Mouse (Mus musculus): ENCODE data around the gene Tnf.

Gene Tnf

DNA sequence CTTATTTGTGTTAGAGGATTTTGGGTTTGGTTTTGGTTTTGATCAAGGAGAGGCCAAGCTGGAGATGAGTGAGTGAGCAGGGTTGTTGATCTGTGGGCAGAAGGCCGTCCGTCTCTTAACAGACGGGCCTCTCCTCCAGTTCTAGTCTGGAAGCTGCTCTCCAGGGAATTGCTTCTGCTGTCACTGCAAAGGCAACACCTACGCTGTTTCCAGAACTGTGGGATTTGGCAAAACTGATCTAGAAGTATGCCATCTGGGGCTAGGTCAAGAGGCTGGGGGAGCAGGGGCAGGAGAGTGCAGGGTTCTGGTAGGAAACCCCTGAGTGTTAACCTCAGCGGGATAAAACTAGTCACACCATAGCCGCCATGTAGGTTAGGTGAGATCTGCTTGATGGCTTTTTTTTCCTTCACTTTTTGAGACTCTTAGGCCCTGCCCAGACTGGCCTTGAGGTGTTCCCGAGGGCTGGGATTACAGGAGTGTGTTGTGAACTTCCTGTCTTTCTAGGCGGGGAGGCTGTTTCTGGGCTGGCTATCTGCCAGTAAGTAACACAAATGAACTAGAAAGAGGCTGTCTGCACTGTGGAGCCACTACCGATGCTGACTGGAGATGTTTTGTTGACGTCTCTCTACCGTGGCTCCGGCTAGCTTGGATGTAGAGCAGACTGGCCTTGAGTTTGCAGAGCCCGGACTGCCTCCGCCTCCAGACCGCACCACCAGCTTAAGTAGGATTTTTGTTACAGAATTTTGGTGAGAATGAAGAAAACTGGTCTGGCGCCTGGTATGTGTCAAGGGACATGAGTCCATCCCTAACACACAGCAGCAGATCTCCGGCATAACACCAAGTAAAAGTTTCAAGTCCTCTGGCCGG, 31.5 kb upstream of the Tnf start, which contains the start of gene Atp6v1g2:
Atp6v1g2 (plus strand) TSS at position 547 of the 867 bp plus-strand sequence.
- no peak for DNase-seq (ENCODE audit: low spot score)

DNA sequence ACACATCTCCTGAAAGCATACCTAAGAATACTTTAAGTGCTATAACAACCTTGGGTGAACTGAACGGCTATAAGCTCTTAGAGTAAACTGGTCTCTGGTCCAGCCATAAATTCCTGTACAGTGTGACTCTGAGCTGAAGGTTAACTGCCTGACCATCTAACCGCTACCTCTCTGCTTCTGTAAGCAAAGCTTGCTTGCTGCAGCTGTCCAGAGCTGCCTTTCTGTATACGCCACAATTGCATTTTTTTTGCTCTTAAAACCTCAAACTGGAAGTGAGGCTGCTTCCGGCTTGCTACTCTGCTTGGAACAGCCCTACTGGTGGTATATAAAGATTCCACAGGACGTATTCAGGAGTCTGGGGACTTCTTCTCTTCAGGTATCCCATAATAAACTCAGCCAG, 30.9 kb upstream of the Tnf start:
- no peak for DNase-seq (ENCODE audit: low spot score)

DNA sequence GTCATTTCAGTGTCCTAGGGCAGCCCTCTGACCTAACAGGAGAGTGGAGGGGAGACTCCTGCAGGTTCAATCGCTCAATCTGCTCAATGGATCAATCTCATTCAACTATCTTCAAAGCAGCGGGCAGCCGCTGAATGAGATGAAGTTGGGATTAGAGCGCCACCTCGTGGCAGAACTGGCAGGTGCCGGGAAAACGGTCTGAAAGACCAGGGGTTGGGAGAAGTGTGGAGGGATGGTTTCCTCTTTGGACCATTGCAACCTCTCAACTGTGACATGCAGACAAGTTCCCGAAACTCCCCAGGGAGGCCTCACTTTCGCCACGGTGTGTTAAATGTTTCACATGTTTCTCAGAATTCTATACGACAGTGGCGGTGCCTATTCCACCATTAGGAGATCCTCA, 30.2 kb upstream of the Tnf start:
- DNase-seq (ENCODE audit: low spot score), result peak; percentile 60

DNA sequence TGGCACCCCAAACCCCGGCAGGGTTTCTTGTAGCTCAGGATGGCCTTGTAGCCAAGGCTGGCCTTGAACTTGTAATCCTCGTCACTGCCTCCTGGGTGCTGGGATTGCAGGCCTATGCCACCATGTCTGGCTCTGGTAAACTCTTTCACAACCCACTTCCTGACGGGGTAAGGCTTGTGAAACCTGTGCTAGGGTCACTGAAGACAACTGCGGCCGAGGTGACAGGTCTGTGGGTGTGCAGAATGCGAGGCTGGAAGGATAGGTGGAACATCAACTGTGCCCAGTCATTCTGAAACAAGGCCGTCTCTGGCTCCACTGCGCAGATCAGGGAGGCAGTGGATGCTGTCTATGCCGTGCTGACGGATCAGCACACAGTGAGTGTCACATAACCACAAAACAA, 29.2 kb upstream of the Tnf start:
- DNase-seq (ENCODE audit: low spot score), result no peak

DNA sequence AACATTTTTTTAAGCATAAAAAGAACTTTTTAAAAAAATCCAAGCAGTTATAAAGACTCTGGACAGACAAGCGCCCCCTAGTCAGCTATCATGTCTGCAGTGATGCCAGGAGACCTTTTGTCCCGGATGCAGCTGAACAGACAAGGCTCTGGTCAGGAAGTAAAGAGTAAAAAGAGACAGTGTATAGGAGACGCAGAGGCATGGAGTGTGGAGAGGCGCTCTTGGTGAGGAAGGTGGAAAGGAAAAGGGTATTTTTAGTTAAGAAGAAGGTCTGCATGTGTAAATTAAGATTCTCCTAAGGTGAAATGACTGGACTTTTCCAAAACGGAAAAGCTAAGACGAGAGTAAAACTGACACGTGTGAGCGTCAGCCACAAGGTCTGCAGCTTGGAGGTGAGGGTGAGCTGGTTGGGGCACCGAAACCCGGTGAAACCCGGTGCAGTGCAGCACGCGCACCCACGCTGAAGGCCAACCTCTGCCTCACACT, 24.8 kb upstream of the Tnf start:
- DNase-seq (ENCODE audit: low spot score), result no peak

DNA sequence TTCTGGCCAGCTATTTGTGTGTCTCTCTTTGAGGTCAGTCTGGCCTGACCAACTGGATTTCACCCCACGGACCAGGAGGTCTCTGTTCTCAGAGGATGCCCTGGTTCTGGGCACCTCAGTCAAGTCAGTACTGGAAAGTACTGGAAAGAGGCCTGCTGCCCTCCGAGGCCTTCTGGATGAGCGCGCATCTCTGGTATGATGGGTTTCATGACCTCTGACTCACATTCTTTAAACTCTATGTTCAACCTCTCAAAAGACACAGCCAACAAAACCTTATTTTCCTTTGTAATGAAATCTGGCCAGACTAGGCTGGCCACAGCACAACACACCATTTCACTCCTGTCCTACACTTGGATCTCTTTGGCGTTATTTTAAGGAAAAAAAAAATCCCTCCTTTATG, 23.6 kb upstream of the Tnf start:
- no peak for DNase-seq (ENCODE audit: low spot score)

DNA sequence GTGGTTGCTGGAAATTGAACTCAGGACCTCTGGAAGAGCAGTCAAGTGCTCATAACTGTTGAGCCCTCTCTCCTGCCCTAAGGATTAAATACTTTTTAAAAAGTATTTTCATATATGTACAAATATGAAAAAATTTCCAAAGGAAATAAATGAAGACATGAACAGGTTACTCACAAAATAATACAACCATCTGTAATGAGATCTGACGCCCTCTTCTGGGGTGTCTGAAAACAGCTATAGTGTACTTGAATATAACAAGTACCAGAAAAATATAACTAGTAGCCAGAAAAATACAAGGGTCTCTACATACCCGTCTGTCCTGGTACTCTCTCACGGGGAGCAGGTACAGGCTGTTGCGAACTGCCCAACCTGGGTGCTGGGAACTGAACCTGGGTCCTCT, 22.8 kb upstream of the Tnf start:
- DNase-seq (ENCODE audit: low spot score), result no peak

DNA sequence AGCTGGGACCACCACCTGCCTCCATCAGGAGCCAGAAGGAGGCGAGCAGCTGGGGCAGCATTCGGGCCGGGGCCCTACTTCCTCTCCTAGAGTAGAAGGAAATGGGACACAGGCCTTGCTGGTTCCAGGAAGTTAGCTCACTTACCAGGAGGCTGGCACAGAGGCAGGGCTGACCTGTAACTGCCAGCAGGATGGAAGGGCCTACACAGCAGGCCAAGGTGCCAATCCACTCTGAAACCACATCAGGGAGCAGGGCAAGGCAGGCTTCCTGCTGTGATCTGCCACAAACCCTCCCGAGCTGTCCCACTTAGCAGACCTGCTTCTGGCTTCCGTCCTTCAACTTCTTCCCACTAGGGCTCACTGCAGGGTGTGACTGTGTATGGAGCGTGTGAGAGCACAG, 20.5 kb upstream of the Tnf start:
- no peak for DNase-seq (ENCODE audit: low spot score)

DNA sequence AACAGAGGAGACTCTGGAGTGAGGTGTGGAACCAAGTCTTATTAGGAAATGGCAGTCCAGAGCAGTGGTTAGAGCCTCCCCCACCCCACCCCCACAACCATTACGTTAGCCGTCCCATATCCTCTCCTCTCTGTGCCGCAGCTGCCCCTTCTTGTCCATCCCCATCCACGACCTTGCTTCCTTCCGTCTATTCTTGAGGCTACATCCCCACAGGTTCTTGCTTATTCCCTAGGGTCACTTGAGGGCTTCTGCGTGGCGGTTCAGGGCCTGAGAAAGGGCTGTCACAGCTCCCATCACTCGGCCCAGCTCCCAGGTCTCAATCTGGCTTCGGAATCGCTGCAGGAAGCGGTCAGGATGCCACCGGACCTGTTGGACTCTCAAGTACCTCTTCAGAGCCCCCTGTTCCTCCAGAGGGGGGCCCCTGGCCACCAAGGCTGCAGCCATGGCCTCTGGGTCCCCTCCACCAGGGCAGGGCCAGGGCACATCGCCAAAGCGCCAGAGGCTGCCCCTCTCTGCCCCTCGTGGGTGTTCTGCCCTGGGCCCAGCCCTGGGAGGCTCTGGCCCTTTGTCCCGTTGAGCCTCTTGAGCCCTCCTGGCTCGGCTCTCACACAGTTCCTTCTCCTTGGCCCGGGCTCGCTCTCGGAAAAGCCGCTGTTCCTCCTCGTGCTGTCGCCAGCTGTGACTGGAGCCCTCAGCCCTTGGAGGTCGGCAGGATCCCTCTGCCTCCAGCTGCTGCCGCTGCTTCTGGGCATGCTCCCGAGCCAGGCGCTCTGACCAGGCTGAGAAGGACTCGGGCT, 18.5 kb upstream of the Tnf start, which contains the start of gene Gm16181:
Gm16181 (plus strand) TSS at position 679 of the 797 bp plus-strand sequence.
- DNase-seq (ENCODE audit: low spot score), result no peak

DNA sequence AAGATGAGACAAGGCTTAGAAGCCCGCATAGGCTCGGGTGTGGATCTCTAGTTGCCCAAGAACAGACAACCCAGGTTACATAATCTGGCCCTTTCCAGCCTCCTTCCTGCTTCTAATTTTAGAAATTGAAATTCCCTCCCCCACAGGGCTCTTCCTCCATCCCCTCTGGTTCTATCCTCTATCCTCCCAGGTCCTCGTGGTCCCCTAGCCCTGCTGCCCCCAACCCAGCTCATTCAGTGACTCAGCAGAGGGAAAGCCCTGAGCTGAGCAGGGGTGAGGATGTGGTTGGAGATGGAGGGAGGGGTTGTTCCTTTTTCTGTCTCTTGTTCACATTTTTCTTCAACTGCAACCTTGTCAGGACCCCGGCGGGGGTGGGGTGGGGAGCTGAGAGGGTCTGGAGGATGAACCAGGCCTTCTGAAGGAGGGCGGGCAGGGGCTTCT, 17.8 kb upstream of the Tnf start:
- DNase-seq (ENCODE audit: low spot score), result no peak

DNA sequence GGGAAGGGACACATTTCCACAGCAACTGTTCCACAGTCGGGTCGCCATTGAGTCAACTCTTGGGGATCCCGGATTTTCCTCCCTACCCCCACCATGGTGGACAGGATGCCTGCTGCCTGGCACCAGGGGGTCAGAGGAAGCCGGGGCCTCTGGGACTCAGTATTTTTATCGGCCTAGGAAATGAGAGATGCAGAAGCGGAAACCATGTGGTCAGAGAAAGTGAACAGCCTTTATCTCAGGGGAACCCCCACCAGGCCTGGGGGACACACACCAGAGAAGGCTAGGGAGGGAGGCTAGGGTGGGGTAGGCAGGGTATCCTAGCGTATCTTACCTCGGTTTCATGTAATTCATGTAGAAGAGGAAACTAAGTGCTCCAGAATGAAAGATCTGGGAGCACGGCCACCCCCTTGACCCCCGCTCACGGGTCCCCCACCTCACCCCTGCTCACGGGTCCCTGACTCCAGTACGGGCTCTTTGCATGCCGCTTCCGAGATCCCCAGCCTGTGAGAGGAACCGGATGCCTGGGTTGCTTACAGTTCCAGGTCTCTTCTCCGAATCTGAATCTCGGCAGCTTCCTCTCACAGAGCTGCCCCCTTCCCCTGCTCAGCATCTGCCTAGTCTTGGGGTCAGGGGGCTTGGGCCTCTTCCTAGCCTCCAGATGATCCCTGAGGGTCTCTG, 16.8 kb upstream of the Tnf start:
- DNase-seq (ENCODE audit: low spot score), result no peak

DNA sequence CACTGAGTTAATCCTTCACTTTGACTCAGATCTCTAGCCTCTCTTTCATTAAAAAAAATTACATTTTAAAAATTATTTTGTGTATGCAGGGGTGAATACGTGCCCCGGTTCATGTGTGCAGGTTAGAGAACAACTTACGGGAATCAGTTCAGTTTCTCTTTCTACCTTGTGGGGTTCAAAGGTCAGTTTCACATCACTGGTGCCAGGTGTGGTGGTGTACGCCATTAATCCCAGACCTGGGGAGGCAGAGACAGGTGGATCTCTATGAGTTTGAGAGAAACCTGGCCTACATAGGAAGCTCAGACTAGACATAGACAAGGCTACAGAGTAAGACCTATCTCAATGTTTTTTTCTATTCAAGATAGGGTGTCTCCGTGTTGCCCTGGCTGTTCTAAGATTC, 11.3 kb upstream of the Tnf start:
- DNase-seq (ENCODE audit: low spot score), result no peak

DNA sequence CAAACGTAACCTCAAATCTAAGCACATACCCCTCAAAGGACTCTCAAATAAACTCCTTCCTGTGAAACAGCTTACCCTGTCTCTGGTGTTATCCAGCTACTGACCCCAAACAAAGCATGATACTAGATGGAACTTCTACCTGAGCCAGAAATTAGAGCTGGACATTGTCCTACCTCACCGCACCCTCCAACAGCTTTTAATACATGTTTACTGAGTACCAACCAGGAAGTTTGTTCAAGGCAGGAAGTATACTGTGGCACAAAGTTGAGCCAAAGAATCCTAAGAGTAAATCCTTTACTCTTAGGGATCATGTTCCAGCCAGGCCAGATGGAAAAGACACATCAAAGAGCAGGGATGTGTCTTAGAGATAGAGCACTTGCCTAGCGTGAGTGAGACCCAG, 8.8 kb upstream of the Tnf start:
- no peak for DNase-seq (ENCODE audit: low spot score)

DNA sequence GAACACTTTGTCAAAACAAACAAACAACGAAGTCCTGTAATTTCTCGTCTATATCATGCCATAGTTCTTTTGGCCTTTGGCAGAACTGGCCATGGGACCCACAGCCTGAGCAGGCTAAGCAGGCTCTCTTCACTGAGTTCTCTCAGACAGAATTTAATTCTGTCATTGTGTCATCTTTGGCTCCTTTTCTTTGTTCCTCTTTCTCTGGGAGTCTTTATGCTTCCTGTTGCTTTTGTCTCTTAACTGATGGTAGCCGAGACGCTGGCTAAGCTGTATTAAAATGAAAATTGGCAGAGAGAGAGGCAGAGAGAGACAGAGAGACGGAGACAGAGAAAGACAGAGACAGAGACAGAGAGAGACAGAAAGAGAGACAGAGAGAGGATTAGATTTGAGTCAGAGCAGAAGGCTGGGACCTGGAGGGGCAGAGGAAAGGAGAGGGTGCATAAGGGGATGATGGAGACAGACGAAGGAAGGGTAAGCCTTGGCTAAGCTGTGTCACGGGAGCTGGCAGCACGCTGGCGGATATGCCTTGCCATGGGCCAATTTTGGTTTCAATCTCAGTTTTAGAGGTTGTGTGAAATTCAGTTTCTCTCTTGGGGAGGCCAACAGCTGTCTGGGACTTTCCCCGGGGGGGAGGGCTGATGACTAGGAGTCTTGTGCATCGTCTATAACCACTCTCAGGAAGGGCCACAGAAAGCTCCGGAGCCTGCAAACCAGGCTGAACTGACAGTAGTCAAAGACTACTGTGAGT, 8.2 kb upstream of the Tnf start:
- no peak for DNase-seq (ENCODE audit: low spot score)

DNA sequence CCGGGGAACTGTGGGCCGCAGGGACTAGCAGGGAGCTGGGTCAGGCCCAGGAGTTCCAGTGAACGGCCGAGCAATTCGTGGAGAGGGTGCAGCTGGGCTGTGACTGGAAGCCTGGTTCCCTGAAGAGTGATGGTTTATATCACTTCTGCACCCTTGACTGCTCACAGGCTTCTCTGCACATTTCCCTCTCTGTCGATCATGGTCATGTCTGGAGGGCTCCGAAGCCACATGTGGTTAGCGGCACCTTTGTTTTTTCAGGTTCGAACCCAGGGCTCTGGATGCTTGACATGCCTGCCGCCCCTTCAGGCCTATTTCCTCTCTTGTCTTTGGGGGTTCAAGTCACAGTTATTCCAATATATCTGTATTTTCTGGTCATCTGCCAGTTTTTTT, 3.6 kb upstream of the Tnf start:
- DNase-seq (ENCODE audit: low spot score), result no peak

DNA sequence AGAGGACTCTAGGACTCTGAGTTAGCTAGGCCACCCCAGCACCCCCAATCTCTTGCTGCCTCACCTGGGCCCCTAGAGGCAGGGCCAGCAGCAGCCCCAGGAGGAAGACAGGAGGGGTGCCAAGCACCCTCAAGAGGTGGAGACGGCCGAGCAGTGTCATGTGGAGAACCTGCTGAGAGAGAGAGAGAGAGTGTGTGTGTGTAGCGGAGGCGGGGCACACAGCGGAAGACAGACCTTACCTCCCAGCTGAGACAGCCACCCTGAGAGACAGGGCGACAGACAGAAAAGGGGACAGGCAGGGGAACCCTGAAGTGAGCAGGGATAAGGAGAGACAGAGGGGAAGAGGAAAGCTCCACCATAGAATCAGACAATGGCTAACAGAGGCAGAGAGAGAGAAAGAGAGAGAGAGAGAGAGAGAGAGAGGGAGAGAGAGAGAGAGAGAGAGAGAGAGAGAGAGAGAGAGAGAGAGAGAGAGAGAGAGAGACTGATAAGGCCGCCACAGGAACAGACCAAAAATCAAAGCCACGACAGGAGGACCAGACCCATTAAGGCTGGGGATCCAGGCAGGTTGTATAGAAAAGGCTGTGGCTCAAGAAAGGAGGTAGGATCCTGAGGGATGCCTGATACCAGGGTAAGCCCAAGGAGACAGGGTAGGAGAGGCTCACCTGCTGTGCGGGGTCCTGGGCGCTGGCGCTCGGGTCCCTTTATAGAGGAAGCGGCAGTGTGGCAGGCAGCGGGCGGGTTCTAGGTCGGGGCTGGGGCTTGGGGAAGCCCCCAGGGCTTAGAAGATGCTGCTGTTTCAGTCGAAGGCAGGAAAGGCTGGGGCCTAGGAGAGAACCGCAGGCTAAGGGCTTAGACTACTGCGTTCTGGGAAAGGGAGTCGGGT, 2.9 kb upstream of the Tnf start, which contains the start of gene Lta:
Lta (minus strand) TSS at position 858 of the 886 bp plus-strand sequence.
- no peak for DNase-seq (ENCODE audit: low spot score)

DNA sequence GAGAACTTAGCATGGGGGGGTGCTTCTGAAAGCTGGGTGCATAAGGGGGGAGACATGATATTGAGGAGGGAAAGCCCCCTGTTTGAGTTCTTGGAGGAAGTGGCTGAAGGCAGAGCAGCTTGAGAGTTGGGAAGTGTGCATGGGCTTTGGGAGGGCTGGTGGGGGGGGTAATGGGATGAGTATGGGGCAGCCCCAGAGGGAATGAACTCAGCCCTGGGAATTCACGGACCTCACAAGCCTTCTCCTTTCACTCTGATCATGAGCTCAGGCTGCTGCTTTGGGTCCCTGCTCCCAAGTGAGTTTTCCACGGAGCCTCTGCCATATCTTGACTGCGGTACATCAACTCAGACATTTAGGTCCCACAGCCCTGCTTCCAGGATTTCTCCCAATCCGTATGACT, 635 bp upstream of the Tnf start:
- DNase-seq (ENCODE audit: low spot score), result no peak

DNA sequence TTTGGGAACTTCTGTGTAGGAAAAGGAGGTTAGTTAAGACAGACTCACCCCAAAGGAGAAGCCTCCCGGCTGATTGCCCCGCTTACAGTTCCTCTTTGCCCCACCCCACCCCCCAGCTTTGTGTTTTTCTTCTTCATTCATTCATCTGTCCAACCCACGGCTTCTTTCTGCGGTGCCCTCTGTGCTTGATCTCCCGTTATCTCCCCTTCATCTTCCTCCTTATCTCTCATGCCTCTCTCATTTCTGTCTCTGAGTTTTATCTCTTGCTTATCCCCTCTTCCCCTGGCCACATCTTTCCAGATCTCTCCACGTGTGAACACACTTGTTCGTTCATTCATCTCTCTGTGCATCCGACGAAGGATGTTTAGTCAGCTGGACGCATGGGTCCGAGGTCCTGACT, 679 bp downstream of the Tnf start:
- no peak for DNase-seq (ENCODE audit: low spot score)

DNA sequence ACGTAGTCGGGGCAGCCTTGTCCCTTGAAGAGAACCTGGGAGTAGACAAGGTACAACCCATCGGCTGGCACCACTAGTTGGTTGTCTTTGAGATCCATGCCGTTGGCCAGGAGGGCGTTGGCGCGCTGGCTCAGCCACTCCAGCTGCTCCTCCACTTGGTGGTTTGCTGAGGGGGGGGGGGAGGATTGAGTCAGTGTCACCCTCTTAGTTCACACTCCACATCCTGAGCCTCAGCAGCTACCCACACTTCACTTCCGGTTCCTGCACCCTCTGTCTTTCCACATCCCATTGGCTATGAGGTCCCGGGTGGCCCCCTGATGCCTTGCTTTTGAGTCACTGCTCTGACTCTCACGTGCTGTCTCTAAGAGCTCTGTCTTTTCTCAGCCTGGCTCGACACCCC, 1.4 kb downstream of the Tnf start:
- DNase-seq (ENCODE audit: low spot score), result no peak

DNA sequence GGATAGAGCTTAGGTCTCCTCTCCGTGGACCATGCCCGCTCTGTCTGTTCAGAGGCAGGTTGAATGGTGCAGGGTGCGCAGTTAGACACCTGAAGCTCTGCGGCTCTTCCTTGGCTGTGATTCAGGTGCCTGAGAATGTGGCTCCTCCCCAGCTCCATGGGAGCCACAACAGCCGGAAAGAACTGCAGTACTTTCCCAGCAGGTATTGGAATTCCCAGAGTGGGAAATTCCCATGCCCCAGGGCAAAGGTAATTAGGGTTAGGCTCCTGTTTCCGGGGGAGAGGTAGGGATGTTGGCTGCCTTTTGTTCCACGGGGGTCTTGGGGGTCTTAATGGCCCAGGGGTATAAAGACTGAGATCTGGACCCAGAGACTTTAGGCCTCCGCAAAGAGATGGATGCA, 2.9 kb downstream of the Tnf start:
- no peak for DNase-seq (ENCODE audit: low spot score)

DNA sequence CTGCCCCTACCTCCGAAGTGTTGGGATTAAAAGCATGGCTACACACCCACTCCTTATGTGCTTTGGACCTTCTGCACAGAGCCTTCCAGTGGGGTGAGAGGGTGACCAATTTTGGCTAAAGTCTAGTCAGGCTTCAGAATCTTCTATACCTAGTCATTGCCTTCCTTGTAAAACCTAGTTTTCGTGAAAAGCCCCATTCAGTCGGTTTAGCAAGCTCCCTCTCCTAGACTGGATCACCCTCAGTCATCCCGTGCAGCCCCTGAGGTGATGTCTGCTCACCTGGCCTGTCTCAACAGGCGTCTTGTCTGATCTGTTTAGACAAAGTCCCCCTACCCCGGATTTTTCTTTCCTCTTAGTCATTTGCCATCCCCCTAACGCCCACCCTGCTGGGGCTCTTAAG, 3.8 kb downstream of the Tnf start:
- DNase-seq (ENCODE audit: low spot score), result no peak
